Mouse (Mus musculus) ovary, postnatal 36 days (tissue): Measurements from ENCODE around the gene Tcea2.

Experiments
- DNase-seq: peaks from one replicate; pipeline ENCODE4 v3.0.0; 2022; ENCODE audit warnings: low spot score, mixed read lengths

Gene Tcea2

GRCm38 (mm10) chr2:181679951-181680715, at the start of gene Tcea2:
TSS of gene Tcea2 (plus strand) at chr2:181680310.
- peak; percentile 76 for DNase-seq

DNA sequence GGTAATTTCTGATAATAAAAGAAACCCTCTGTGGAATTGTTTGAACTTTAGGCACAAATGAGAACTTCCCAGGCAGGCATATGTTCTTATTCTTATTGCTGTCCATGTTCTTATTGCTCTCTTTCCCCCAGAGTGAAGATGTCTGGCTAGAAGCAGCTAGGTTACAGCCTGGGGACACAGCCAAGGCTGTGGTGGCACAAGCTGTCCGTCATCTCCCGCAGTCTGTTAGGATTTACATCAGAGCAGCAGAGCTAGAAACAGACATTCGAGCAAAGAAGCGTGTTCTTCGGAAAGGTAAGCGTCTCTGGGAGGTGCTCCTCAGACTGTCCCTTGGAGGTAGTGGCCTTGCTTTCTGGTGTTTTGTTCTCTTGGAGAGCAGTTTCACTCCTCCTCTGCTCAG, 47.5 kb upstream of the Tcea2 start:
- DNase-seq = no peak

DNA sequence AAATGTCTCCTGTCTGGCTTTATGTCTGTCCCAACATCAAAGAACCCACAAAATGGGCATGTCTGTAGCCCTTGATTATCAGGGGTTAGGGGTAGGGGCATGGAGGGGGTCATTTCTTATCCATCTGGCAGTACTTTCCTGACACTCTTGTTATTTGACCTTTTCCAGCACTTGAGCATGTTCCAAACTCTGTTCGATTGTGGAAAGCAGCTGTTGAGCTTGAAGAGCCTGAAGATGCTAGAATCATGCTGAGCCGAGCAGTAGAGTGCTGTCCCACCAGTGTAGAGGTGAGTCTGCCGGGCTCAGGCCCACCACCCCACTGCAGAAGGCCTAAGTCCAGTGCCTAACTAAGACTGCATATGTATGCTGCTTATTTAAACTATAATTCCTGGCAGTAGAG, 44.2 kb upstream of the Tcea2 start:
- DNase-seq = no peak

DNA sequence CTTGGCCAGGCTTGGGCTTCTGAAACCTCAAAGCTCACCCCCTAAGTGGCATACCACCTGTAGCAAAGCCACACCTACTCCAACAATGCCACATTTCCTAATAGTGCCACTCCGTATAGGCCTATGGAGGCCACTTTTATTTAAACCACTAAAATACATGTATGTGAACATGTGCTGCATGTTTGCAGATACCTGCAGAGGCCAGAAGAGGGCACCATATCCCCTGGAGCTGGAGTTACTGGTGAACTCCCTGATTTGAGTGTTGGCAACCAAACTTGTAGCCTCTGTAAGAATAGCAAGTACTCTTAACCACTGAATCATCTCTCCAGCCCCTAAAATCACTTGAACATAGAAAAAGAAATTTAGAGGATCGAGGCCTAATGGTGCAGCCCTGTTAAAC, 35.7 kb upstream of the Tcea2 start:
- DNase-seq = peak; percentile 34

GRCm38 (mm10) chr2:181645666-181646065, 34.4 kb upstream of the Tcea2 start:
- no peak for DNase-seq

- DNase-seq = no peak
These were observed 33.3 kb upstream of the Tcea2 start for GRCm38 (mm10) chr2:181646626-181647472.

DNA sequence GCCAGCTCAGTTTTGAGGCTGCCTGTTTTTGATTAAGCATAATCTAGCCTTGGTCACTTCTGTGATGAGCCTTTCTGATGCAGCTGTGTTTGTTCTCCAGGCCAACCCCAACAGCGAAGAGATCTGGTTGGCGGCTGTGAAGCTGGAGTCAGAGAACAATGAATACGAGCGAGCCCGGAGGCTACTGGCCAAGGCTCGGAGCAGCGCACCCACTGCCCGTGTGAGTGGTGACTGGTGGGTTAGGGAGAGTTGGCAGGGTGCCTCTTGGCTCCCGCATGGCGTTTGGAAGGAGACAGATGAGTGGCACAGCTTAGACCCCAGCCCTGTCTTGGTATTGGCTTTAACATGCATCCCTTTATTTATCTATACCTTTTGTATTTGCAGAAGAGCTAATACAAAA, 31.2 kb upstream of the Tcea2 start:
- DNase-seq = no peak

DNA sequence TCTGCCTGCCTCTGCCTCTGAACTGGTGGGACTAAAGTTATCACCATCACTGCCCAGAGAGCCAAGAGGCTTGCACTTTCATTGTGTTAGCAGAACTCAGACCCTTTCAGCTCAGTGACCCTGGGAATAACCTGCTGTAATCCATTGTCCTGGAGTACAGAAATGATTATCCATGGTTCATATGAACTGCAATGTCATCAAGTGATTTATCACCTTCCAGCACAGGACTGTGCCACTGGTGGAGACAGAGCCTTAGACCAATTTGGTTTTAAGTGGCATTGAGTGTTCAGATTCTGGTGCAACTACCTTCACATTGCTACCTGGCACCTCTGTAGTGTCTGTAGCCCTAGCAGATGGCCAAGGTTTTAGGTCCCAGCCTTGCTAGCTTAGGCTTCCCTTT, 27.0 kb upstream of the Tcea2 start:
- no peak for DNase-seq

- no peak for DNase-seq
These were observed 26.6 kb upstream of the Tcea2 start for GRCm38 (mm10) chr2:181653523-181653922.

- no peak for DNase-seq
These were observed 23.4 kb upstream of the Tcea2 start, which contains the start of gene Gm29797 for GRCm38 (mm10) chr2:181656734-181657133. TSS of gene Gm29797 (plus strand) at chr2:181657034.

DNA sequence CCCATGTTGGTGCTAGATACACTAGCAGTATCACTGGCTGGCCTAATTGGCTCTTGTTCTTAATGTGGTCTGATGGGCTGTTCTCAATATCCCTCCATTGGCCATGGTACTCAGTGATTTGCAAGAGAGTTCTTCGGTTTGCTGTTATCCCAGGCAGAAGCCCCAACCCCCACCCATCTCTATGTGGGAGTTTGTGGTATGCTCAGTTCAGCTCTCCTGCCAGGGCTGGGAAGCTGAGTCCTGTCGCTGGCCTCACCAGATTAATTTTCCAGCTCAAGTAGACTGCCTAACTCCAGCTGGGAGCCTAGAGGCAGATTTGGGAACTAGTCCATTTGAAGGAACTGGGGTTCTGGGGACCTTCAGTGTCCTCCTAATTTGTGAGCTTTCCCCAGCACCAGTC, 22.7 kb upstream of the Tcea2 start:
- DNase-seq = peak; percentile 14

DNA sequence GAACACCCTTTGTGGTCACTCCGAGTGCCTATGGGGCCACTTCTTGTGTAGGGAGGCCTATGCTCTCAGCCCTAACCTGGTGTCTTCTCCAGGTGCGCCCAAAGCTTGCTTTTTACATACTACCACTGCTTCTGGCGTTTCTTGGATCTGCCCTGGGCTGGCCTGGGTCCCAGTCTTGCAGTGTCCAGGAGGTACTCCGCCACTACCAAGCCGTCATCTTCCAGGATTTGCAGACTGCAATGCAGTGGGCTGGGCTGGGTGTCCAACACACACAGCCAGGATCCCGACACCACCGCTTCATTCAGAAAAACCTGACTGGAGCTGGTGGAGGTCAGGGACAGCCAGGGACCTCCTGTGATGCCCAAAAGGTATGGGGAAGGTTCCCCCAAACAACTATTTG, 21.6 kb upstream of the Tcea2 start:
- DNase-seq = no peak

DNA sequence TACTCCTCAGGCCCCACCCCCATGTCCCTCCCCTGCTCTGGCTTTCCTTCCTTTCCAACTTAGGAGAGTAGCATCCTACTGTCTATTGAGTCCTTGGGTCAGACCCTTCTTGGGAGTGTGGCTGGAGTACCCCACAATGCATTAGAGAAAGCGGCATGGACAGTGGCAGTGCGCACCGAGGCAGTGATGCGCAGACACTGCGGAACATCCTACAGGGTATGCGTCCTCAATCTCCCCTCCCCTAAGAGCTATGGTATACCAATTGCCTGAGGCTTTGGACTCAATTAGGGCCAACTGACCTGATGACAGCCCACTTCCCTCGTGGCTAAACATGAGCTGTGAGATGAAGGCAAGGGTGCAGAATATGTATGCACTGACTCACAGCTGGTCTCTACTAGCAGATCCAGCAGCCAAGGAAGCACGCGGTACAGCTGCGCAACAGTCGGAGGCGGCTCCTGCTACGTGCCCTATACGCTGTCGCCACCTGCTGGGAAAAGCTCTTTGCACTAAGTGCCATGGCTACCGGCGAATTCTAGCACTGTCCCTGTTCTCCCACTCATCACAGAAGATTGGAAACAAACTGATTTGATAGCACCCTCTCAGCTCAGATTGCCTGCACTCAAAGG, 21.1 kb upstream of the Tcea2 start:
- peak; percentile 77 for DNase-seq

- DNase-seq = peak; percentile 80
These were observed 20.5 kb upstream of the Tcea2 start for GRCm38 (mm10) chr2:181659609-181660055.

GRCm38 (mm10) chr2:181662620-181663297, 17.4 kb upstream of the Tcea2 start:
- DNase-seq = no peak

- DNase-seq = no peak
These were observed 16.8 kb upstream of the Tcea2 start for GRCm38 (mm10) chr2:181663298-181663630.

- peak; percentile 63 for DNase-seq
These were observed 9.7 kb upstream of the Tcea2 start for GRCm38 (mm10) chr2:181670285-181670912.

- DNase-seq = no peak
These were observed 9.2 kb upstream of the Tcea2 start for GRCm38 (mm10) chr2:181670913-181671311.

DNA sequence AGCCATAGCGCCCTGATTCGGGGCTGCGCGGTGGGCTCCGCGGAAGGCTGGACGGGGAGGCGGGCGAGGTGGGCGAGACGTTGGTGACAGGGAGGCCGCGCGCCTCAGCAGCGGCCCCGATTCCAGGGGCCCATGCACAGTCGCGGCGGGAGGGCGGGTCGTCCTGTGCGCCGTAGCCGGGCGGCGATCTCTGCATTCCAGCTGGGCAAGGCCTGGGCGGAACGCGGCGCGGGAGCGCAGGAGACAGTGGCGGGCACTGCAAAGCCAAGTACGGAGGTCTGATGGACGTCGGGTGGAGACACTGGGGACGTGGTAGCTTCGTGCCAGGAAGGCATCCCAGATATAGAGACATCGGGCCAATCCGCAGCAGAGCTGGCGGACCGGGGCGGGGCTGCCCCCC, 8.8 kb upstream of the Tcea2 start, which contains the start of gene Sox18:
Gene Sox18 (minus strand): TSS at position 315 of the 400 bp plus-strand sequence.
- peak; percentile 71 for DNase-seq

DNA sequence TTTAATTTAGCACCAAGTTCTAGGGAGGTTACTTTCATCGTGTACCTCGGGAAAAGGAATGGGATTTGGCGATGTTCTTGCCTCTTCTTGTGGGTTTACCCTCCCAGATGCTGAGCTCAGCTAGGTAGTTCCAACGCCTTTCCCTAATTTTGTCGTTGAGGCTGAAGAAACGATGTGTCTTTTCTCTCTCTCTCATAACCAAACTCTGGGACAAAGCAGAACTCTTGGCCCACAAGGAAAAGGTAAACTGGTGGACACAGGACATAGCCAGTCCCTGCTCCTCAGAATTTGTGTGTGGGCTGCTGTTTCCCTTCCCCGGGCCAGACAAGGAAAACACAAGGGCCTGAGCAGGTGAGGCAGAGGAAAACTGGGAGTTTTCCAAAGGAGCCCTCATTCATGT, 8.1 kb upstream of the Tcea2 start:
- no peak for DNase-seq

DNA sequence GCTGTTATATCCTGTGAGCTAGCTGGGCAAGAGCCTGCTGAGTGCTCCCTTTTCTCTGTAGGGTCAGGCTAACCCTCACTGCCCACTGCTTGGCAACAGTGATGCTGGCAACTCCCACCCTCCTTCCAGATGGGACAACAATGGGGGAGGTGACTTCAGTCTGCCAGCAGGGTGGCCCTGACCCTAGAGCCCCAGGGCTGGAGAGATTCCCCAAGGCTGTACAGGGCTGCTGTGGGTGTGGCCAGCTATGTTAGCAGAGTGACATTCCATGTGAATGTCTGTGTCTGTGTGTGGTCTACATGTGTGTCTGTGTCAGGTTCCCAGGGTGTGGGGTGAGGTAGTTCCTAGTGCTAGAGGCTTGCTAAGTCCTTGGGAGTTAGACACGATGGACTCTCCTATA, 6.6 kb upstream of the Tcea2 start:
- DNase-seq = peak; percentile 81

- no peak for DNase-seq
These were observed 5.2 kb upstream of the Tcea2 start for GRCm38 (mm10) chr2:181674934-181675333.
